Mouse (Mus musculus): ENCODE data around the gene Nme4.

GRCm38 (mm10) chr17:26080867-26081266 lies 14.5 kb downstream of the Nme4 start:
- TF ChIP-seq CTCF (IDR thresholded peaks at IDR 0.05; ENCODE audit: low read depth, low read length) (no peak), GATA1 (IDR thresholded peaks at IDR 0.05; ENCODE audit: borderline replicate concordance, low read length) (no peak), POLR2AphosphoS5 (IDR thresholded peaks at IDR 0.05; ENCODE audit: insufficient replicate concordance, low read depth, low read length) (no peak), TAL1 (conservative IDR thresholded peaks at IDR 0.05; ENCODE audit: low read depth, low read length) (no peak)
